Mouse (Mus musculus) thymus, postnatal 14 days (tissue): ENCODE results near the gene 1700125H20Rik.
"Not testable (repeated sequence)": the region's sequence is repeated elsewhere in the genome, so short reads cannot be mapped to it uniquely, and the experiment has no call there.

Source experiments
- DNase-seq: peaks from one replicate; pipeline ENCODE4 v3.0.0; 2021

Gene 1700125H20Rik

GRCm38 (mm10) chr11:85170058-85170740 lies at the start of gene 1700125H20Rik:
1700125H20Rik (plus strand) TSS chr11:85170404.
- peak; percentile 92 for DNase-seq

GRCm38 (mm10) chr11:85122073-85122472 lies 48.1 kb upstream of the 1700125H20Rik start:
- DNase-seq: no peak

DNA sequence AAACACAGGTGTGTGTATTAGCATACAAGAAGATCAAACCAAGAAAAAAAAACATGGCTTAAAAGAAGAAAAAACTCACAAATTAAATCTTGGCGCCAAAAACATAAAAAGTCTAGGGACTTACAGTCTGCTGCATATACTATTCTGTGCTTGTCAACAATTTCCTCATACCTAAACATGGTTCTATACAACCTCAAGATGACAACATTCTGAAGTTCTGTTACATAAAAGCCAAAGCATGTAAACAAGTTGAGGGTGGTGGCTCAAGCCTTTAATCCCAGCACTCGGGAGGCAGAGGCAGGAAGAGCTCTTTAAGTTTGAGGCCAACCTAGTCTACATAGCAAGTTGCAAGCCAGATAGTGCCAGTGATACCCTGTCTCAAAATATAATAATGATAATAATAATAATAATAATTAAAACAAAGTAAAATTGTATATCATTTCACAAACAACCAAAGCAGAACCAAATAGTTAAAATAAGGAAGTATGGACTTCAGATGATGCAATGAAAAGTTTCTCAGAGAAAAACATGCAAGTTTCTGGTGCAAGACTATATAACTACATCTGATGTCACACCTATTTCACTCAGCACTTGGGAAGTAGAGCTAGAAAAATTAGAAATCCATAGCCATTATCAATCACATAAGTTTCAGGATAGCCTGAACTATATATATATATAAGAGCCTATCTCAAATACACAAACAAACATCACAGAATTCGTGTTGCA lies 46.8 kb upstream of the 1700125H20Rik start:
- no peak for DNase-seq

- no peak for DNase-seq
Observed at GRCm38 (mm10) chr11:85126257-85127102, 43.7 kb upstream of the 1700125H20Rik start.

GRCm38 (mm10) chr11:85128883-85129282 lies 41.3 kb upstream of the 1700125H20Rik start:
- no peak for DNase-seq

DNA sequence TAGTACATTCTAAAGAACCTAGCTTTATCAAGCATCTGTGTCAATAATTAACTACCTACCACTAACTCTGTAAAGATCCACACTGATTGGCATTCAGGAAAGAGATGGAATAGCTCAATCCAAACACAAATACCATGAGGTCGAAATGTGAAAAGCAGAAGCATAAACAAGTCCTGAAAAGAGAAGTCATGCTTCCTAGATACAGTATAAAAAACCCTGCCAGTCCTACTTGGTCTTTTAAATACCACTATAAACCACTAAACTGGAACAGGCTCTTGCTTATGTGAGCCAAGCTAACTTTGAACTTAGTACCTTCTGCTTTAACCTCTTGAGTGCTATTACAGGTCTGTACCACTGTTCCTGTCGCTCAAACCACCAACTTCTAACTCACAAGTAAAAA lies 38.7 kb upstream of the 1700125H20Rik start:
- DNase-seq: no peak

GRCm38 (mm10) chr11:85138776-85139474 lies 31.3 kb upstream of the 1700125H20Rik start:
- DNase-seq: peak; percentile 7

- peak; percentile 97 for DNase-seq
Observed at GRCm38 (mm10) chr11:85139581-85140540, 30.3 kb upstream of the 1700125H20Rik start, which contains the start of gene Usp32. Usp32 (minus strand) TSS chr11:85140161.

GRCm38 (mm10) chr11:85152256-85152930 lies 17.8 kb upstream of the 1700125H20Rik start:
- DNase-seq: no peak

- DNase-seq: no peak
Observed at GRCm38 (mm10) chr11:85157301-85157700, 12.9 kb upstream of the 1700125H20Rik start.

DNA sequence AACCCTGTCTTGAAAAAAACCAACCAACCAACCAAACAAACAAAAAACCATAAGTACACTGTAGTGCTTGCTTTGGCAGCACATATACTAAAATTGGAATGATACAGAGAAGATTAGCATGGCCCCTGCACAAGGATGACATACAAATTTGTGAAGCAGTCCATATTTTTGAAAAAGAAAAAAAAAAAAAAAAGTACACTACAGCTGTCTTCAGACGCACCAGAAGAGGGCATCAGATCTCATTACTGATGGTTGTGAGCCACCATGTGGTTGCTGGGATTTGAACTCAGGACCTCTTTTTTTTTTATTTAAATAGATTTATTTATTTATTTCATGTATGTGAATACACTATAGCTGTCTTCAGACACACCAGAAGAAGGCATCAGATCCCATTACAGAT lies 7.2 kb upstream of the 1700125H20Rik start:
- not testable (repeated sequence) for DNase-seq

DNA sequence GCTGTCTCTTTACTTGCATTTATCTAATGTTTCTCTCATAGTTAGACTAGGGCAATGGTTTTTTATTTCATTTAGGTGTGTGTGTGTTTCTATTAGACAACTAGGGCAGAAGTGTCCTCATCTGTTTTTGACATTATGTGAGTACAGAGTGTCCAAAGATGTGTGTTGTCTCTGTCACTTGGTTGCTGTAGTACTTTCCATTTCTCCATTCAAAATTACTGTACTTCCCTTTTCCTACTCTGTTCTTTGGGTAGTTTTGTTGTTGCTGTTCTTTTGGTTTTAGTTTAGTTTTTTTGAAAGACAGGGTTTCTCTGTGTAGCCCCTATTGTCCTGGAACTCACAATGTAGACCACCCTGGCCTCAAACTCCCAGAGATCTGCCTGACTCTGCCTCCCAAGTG lies 5.8 kb upstream of the 1700125H20Rik start:
- no peak for DNase-seq

GRCm38 (mm10) chr11:85167503-85167902 lies 2.7 kb upstream of the 1700125H20Rik start:
- no peak for DNase-seq

DNA sequence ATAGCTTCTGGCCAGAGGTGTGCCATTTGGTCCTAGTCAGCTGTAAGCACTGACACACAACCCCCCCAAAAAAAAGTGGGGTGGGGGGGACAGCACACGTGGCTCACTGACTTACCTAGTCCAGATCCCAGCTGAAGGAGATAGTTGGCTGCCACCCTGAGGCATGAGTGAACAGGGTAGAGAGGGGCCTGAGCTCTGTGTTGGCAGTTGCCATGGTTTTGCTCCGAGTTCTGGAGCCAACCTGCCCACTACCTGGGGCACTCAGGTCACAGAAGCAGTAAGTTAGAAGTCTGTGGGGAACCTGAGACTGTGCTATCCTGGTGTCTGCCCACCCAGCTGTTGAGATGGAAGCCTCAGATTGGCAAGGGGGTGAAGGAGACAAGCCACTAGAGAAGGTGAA lies 629 bp downstream of the 1700125H20Rik start:
- no peak for DNase-seq

DNA sequence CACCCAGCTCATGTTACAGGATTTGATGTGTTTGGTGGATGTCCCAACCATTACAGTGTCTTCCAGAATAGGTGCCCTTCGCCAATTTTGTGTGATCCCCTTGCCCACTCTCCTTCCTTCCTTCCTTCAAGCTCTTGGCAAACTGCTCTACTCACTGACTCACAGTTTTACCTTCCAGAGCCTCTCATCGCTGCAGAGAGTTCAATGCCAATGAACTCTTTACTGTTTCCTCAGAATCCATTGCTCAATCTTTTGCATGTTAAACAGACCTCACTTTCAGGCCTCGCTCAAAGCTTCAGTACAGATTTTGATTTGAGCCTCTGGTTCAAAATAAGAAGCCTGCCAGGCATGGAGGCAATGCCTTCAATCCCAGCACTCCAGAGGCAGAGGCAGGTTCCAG lies 5.7 kb downstream of the 1700125H20Rik start:
- no peak for DNase-seq

DNA sequence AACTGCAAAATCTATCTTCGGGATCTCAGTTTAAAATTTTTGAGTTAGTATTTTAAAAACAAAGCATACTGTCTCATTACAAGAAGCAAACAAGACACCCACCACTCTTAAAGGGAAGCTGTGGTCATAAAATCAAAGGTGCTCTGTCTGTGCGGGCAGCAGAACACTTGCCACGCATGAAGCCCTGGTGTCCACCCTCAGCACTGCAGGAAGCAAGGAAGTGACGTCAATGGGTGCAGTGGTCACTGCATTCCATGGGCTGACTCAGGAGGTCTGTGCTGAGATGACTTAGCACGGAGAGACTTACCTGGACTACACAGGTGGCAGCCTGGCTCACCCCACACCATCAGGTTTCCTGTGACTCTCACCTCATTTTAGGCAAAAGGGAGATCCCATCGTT lies 7.6 kb downstream of the 1700125H20Rik start:
- no peak for DNase-seq

- no peak for DNase-seq
Observed at GRCm38 (mm10) chr11:85178413-85178812, 8.2 kb downstream of the 1700125H20Rik start.

DNA sequence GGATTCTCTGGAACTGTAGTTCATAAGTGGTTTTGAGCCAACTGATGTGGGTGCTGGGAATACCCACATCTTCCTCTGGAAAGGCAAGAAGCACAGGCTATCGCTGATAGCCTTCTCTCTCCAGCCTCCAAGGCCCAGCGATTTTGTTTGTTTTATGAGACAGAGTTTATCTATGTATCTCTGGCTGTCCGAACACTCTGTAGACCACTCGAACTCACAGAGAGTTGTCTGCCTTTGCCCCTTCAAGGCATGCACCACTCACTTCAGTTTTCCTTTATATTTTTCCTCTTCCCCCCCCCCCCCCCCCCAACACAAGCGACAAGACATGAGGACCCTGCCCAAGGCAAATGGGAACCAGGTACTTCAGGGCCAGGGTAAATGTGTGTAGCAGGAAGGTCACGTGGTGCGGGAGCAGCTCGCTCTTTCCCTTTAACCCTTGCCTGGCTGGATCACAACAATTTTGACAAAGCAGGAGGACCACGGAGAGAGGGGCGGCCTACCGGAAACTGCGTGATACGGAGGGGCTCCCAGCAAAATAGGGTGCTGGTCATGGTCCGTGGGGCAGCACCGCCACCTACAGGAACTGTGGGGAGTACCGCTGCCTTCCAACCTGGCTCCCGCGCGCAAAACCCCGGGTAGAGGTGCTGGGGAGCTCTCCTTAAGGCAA lies 12.5 kb downstream of the 1700125H20Rik start:
- DNase-seq: peak; percentile 89

DNA sequence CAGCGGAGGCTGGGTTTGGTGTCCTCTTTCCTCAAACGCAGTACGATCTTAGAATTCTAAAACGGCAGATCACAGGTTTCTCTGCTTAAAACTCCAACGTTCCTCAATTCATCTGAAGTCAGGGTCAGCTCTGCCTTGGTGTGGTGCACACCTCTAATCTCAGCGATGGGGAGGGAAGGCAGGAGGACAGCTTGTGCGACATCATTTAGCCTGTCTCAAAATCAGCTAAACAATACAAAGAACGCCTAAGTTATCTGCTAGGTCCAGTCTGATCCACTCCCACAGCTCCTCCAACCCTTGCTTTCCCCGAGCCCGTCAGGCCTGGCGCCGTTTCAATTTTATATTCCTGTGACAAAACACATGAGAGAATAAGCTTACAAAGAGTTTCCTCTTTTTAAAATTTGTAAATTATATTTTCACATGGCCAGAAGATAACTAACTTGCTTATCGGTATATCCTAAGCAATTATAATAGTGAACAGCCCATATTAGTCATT lies 13.1 kb downstream of the 1700125H20Rik start:
- DNase-seq: no peak

DNA sequence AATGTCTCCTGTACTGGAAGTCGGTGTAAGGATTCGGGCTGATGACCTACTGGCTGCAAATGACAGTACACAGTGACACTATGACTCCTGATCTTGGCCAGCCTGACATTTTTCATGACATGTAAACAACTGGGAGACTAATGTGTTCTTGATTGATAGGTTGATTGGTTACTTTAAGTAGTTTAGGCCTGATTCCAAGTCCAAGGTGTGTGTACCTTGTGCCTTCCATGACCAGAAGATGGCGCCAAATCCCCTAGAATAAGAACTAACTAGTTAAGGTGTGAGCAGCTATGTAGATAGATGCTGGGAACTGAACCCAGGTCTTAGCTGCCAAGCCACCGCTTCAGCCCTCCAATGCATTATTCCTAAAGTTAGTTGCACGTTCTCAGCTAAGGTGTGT lies 13.9 kb downstream of the 1700125H20Rik start:
- peak; percentile 75 for DNase-seq
